Mouse (Mus musculus) embryo, embryonic 11 days (tissue): ENCODE measurements around the gene Abca4.

Source experiments
- DNase-seq: peaks from one replicate; pipeline ENCODE4 v3.0.0-alpha.2; 2015

Gene Abca4

DNA sequence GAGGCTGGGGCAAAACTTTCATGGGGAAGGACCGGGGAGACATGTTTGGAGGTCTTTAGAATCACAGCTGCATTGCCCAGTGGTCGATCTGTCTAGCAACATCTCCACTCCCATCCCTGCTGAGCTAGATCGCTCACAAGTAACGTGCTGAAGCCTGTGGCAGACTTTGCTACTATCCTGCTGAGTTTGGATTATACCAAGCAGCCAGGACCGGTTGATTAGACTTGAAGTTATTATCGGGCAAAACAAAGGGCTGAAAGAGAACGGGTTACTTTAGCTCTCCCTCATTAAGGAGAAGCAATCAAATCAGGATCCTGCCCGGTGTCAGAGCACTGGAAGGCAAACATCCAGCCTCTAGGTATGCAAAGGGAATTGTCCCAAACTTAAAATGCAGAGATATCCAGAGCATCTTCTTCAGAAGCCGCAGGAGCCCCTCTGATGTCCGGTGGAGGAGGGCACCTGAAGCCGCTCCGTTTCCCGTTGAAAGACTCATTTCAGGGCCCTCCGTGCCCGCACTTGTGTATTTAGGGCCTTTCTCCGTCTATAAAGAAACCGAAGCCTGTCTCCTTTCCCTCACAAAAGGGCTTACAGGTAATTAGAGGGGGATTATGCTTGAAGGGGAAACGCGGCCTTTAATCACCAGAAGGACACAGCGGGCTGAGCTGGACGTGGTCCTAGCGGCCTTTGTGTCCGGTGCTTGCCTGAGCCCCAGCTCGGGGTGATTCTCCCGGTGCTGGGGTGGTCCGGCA, at the start of gene Abca4:
TSS of gene Abca4 (plus strand) at position 645 of the 749 bp plus-strand sequence.
- DNase-seq, result peak; percentile 57

DNA sequence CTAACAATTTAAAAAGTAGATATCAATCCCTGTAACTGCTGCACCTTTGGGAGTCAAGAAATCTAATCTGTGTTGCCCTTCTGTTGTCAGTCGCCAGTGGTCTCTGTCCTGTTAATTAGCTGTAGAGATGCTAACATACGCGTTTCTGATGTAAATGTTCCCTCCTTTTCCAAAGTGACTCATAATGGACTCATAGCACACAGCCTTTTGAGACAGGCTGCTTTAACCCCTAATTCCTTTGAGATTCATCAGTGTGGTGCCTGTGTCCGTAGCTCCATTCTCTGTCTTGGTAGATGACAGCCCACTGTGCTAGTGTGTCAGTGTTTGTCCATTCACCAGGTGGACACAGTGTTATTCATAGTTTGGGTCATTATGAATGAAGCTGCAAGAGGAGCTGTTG, 49.1 kb upstream of the Abca4 start:
- DNase-seq, result no peak

DNA sequence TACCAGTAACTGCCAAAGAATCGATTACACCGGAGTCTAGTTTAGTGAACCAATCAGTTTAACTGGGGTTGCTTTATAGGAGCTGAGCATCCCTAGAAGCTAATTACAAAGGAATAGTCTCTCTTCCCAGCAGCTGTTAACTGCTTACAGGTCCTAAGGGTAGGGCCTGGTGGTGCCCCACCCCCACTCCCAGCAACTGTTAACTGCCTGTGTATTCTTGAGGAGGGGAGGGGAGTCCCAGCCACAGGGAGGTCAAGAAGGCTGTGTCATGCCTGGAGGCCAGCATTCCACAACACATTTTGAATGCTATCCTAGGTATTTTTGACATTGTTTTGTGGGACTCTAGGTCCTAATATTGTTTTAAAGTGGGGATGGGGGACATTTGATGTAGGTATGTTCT, 44.3 kb upstream of the Abca4 start:
- DNase-seq, result peak; percentile 42

DNA sequence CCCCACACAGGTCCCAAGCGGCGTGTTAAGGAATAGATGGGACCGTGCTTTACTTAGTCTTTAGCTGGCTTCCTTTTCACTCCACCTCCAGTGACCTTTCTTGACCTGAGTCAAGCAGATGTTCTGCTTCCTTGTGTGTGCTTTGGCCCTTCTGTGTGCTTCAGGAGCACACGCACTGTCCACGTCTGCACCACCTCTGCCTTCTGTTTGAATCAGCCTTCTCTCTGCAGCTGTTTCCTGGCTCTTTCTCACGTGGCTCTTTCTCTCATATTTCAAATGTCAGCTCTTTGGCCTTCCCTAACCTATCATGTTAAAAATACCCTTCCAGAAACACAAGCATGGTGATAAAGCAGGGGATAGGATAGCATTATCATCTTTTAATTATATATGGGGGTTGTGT, 42.7 kb upstream of the Abca4 start:
- DNase-seq, result peak; percentile 34

DNA sequence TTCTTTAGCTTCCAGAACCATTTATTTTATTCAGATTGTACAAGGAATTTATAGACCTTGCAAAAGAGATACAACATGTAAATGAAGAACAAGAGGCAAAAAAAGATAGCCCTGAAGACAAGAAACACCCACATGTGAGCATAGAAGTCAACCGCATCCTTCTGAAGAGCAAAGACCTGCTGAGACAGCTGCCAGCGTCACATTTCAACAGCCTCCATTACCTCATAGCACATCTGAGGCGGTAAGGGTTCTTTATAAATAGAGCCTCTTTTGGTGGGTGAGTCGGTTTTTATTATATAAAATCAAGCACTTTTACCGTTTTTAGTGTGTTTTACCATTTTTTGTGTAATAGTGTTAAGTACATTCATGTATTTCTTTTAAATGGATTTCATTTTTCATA, 34.4 kb upstream of the Abca4 start:
- no peak for DNase-seq

DNA sequence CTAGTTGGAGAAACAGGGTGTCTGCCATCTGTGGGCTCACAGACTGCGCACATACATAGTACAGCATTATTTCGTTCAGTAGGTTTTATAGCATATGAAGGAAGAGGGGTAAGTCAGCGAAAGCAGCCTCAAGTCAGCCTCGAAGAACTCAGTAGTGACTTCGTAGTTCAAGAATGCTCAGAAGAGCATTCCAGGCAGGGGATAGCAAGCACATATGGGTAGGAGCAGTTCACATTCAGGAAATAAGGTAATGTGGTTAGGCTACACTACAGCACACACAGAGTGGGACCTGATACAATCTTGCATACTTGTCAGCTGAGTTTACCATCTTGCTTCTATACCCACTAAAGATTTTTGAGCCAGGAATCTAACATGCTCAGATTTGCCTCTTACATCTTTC, 34.0 kb upstream of the Abca4 start:
- DNase-seq, result no peak

DNA sequence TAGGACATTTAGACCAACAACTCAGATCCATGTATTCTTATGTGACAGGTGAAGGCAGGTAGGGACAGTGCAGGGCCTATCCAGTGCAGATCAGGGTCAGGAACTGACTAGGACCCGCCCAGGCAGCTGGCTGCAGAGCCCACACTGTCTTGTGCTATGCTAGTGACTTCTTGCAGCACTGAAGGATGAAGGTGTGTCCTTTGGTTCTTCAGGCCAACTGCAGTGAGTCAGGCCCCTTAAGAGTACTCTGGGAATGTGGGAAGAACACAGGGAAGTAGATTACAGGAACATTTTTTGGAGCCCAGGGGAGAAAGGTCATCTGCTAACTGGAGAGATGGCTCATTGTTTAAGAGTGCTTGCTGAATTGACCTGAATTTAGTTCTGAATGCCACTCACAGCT, 31.8 kb upstream of the Abca4 start:
- DNase-seq, result no peak

DNA sequence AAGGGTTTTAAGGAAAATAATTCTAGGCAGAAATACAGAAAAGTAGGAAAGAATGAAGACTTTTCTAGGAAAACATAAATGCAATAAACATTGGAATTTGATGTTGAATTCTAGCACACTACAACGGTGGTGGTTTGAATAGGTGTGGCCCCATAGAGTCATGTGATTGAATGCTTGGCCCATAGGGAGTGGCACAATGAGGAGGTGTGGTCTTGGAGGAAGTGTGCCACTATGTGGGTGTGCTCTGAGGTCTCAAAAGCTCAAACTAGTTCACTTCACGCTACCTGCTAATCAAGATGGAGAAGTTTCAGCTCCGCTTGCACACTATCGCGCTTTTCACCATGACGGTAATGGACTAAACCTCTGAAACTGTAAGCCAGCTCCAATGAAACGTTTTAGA, 25.8 kb upstream of the Abca4 start:
- no peak for DNase-seq

DNA sequence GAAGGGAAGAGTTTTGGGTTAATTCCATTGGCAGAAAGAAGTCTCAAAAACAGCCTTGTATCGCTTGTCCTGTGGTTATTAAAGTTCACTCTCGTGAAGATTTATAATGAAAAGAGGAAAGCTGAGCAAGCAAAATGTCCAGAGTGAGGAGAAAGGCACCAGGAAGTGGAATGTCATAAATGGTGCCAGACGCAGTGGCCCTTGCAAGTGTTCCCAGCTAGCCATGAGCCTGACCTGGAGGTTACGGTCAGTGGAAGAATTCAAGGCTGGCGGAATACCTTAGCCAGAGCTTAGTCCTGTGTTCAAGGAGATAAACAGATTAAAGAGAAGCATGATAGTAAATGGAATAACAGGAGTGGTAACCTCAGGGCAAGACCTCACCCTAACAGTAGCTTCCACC, 25.1 kb upstream of the Abca4 start:
- DNase-seq, result no peak

DNA sequence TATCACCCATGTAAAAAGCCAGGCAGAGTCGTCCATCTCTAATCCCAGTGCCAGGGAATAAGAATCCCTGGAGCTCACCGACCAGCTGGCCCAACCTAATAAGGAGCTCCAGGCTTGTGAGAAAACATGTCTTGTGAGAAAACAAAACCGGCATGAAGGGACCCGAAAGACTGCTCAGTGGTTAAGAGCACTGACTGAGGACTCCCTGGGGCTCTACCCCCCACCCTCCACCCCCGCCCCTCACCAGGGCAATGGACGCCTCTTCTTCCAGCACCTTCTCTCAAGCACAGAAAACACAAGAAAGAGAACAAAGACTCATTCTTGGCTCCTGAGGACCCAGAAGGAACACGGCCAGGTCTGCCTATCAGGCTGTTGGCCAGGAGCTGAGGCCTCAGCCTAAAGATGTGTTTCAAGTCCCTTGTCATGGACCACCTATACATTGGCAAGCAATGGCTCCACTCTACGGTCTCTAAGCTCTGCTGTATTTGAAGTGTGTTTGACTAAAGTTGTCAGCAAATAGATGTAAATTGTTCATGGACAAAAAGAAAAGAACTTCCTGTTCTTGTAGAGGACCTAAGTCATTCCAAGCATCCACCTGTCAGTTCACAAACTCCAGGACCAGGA, 23.1 kb upstream of the Abca4 start:
- no peak for DNase-seq

DNA sequence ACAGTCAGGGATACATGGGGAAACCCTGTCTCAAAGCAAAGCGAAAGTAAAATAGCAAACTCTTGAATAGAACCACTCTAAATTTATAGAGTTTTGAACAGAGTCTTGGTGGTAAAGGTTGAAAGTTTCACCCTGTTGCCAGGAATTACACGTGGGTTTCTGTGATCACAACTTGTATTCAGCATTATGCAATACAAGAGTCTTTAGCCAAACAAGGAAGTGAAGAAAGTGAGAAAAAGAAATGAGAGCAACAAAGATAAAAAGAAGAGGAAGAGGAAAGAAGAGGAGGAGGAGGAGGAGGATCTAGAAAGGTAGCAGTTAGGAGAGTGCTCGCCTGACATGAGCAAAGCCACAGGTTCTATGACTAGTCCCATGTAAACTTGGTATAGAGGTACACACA, 21.9 kb upstream of the Abca4 start:
- DNase-seq, result no peak

DNA sequence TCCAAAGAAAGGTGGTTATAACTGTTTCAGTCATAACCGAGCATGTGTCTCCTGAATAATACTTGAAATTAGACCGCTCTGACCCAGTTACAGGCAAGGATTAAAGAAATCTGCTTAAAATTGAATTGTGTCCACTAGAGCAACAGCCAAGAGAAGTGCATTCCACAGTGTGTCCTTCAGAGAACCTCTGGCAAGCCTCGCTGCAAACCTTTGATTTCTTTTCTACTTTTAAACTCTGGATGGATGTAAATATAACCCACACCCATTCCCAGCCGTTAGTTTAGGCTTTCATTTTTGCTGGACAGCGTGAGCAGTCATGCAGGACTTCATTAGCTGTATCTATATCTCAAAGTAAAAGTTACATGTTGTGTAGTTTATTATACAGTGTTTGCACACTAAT, 17.6 kb upstream of the Abca4 start:
- DNase-seq, result no peak

DNA sequence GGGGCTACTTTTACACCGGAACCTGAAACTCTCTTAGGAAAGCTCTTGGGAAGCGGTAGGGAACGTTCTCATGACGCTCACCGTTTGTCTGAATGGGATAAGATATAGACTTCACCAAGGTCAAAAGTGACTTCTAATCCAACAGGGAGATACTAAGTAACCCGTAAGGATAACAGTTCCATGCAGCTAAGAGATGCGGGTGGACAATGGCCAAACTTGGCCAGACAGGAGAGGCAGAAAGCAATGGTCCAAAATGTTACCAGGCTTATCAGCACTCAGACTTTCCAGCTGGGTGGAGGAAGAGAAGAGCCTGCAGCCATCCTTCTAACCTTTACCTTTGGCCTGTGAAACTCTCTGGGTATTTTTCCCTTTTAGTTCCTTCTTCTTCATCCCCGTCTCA, 16.5 kb upstream of the Abca4 start:
- no peak for DNase-seq

DNA sequence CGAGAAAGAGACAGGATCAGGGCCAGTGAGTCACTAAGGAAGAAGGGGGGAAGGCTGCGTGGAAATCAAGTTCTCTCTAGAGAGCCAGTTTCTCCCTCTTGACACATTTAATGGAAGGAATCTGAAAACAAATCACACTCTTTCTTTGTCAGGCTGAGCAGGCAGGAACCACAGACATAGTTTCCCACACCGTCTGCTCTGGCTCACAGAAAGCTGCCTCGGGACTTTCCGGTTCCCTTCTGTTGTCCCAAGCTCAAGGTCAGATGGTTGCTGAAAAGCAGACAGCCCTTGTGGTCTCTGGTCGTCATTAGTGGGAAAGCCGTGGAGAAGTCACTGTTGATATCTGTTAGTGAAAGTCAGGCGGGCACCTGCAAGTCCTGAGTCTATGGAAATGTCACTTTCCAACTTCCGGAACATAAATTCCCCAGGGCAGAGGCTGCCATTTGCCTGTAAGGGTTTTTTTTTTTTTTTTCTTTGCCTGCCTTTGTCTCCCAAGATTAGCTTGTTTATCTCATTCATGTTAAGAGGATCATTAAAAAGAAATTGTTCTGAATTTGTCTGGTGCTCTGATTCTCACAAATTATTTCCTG, 10.9 kb upstream of the Abca4 start:
- no peak for DNase-seq

DNA sequence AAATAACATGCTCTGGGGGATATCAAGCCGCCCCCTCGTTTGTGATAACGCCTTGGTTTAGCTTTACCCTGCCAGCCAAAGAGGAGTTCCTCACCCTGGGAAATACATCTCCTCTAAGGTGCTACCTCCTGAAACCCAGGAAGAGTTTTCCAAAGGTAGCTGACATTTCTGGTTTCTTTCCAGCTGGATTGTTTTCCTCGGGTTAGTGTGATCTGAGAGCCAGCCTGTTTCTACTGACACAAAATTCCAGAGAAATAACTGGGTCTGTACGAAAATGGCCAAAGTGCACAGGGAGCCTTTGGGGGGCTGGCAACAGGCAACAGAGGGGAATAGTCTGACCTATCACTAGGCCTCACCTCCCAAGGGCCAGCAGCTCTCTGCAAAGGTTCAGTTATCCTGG, 10.0 kb upstream of the Abca4 start:
- no peak for DNase-seq

DNA sequence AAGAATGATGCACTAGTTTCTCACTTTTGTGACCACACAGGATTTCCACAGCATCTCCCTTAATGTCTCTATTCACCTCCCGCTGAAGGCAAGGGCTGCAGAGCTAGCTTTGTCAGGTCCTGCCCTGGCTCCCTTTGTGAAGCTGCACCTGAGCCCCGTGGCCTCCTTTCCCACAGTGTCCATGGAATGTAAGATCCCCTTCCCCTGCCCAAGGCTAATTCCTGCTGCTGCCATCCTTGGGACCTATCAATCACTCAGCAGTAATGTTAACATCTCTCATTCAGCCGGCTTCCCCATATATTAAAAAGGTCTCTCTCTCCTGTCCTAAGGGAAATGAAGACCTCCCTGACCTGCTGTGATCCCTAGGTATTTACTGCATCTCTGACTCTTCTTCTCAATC, 9.2 kb upstream of the Abca4 start:
- DNase-seq, result no peak

DNA sequence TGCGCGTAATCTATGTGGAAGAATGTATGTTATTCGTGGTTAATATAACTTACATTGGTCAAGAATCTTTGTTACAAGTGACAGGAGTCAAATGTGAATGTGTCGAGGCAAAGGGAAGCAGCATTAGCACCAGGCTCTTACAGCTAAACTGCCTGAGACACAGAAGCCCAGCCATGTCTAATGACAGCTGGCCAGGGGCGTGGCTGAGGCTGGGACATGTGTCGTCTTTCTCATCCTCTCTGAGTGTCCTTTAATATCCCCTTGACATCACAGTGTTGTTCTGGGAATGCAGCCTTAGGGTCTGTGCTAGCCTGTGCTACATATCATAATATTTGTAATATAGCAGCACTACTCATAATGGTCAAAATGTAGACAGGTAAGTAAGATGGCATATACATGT, 3.7 kb upstream of the Abca4 start:
- no peak for DNase-seq

DNA sequence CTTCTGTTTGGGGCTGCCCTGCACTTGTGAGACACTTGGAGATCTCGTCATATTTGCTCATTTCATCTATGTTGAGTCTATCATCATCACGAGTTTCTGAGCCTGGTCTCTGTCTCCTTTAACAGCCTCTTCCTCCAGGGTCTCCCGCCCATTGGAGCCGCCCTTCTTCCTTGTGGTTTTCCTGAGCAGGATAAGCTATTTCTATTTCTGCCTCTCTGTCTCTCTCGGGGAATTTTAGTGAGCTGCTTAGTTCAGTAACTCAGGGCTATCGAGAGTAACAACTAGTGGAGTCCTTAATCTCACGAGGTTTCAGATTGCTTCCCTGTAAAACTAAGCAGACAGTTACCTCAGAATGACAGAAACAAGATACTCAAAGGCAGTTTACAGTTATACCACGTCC, 1.1 kb upstream of the Abca4 start:
- no peak for DNase-seq

DNA sequence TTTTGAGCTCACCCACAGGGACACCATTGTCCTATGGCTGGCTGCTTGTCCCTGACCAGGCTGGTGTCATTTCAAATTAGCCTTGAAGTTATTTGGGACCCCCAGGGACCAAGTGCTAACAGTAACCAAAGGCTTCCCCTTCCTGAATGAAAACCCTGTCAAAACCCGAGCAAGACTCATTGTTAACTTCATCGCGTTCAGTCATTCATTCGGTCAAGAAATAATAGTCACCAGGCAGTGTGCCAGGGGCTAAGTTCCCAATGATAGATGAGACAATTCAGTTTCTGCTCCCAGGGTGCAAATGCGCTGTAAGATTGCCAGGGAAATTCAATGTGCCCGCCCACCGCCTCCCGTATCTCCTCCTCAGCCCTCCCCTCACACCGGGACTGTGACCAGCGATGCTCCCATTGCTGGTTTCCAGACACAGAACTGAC, 2.0 kb downstream of the Abca4 start:
- DNase-seq, result peak; percentile 46

DNA sequence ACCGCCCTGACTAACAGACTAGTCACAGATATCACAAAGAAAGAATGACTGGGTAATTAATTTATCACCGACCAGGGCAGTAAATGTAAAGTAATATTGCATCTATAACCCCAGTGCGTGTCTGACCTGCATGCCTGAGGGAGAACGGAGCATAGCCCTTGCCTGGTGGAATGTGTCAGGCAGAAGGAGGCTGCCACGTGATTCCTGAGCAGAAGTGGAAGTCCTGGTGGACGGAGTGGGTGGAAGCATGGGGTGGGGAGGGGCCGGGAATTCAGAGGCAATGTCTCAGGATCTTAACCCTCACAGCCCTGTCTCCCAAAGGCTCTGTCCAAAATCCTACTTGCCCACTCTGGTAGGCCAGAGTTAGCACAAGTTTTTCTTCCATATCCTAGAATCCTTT, 3.2 kb downstream of the Abca4 start:
- peak; percentile 40 for DNase-seq

DNA sequence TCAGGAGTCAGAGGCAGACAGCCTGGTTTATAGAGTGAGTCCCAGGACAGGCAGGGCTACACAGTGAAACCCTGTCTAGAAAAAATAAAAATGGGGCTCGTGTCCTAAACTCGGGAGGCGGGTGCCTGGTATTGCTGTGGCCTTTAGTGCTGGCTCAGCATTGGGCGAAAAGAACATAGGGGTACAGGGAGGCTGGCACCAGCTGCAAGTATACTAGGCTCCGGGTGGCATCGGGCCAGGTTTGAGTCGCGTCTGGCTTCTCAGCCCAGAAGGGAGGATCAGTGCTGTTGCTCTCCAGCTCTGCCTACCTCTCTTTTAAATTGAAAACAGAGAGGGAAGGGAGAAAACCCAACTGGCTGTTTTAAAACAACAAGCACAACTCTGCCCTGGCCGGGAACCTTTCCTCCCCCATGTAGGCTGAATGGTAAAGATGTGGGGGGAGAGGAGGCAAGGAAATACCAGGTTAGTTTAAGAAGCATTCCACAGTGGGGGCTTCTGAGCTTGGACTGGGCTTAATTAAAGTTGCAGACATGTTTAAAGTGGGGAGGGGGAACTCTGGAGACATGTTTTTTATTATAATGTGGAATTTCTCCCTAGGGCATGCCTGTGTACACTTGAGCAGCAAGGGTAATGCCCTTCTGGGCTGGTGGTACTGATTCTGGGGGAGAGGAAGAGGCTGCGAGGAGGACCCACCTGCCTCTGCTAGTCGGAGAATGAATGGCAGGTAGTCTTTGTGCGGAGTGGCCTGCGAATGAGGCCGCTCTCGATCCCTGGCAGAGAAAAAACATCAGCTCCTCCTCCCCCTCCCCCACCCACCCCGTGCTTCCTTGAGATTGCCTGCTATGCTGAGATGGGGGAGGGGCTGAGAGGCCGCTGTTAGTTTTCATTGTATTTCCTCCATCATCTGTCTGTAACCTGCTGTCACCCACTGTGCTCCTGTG, 3.9 kb downstream of the Abca4 start:
- peak; percentile 78 for DNase-seq

DNA sequence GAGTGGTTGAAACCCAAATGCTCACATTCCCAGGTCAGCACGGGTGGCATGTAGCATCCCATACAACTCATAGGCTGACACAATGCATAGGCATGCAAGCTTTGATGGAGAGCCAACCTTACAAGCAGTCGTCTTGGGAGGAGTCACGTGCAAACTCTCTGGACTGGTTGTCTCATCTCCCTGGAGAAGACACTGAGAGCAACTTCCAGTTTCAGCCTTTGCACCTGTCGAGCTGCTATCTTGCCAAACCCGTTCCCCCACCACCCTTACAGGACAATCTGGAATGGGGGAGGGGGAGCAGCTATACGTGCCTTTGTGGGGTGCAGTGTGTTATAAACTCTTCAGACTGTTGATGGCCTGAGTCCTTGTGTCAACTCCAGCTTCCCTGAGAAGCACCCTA, 4.9 kb downstream of the Abca4 start:
- no peak for DNase-seq

DNA sequence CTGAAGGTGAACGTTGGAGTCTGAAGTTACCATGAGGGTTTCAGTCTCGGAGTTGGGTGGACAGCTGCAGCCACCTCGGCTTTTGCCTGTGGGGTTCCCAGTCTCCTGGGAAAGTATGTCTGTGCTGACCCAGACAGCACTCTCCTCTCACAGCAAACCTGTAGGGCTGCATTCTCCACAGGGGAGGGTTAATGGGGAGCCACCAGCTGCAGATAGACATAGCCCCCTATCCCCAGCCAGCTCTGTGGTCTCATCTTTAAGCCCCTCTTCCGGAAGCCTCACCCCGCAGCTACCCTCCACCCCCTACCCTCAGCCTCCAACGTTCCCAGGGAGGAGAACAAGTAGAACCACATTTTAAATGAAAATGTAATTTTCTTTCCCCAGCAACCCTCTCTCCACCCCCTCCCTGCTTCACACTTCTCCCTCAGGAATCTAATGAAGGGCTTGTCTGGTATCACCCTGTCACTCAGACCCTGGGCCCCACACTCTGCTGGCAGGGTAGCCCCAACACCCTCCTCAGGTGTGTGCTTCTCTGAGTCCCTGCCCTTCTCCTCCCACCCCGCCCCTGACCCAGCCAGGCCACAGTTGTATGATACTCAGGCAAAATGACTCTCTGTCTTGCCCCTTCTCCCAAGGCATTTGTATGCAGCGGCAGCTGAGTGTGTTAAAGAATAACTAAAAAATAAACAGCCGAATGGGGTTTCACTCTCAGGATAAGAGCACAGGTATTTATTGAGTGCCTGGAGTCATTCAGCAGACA, 14.4 kb downstream of the Abca4 start:
- no peak for DNase-seq
